23 mouse cellular contexts compared by ENCODE assay signal in the genomic region with DNA sequence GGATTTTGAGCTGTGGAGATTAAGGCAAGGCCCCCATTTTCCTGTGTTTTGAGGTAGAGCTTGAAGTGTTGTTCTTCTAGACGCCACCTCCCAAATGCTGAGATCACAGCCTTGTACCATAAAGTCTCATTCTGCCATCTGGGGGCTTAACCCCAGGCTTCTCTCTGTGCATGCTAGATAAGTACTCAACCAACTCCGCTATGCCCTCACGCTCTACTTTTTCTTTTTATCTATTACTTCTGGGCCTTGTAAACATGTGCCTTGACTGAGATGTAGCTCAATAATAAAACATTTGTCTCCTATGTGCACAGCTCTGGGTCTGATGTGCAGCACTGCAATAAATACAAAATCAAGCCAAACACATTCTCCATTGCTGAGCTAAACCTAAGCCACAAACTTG. TPM values are rescaled to one million over a fixed set of nuclear protein-coding genes. Genes with fewer than 3 reads are reported as not detected.
A peak's percentile ranks its signal among the peaks of the same experiment; 100 is the strongest.
DNase-seq lines count a peak whose midpoint lies in the region; ATAC-seq and TF ChIP-seq lines count a peak whose summit lies in the region.
"Had no signal": no experiment of that assay in that cellular context is flagged by ENCODE, and none has a peak within 500 bp of the region (broad histone marks: within the 10 kb centered on the region; RNA-seq: fewer than 3 reads in every experiment).

No protein-coding gene starts in this region.

- DNase-seq in MEL (ENCODE audit: low read depth, low spot score) = peak; percentile 86
- peak; percentile 7 for DNase-seq in c-Kit-positive CD71-positive TER-119-positive erythroid progenitor cells, embryonic 14.5 days (ENCODE audit: low spot score)
- DNase-seq in embryo, embryonic 11 days = no peak
- DNase-seq in kidney, postnatal 4 days = no peak
- no peak for DNase-seq in cerebellum, postnatal 10 days
- DNase-seq: adrenal gland, adult 2 months; adrenal gland, postnatal 25 days; cerebellum, adult 11 months; cerebellum, adult 8-10 months; cerebellum, postnatal 25 days; forebrain, postnatal 0 days; gastrocnemius, postnatal 36 days; heart, postnatal 10 days had no signal

- peak; percentile 86 to 87 for TF ChIP-seq EP300 in MEL (IDR thresholded peaks at IDR 0.05; ENCODE audit: low read depth in 1 of 2, low read length in 2 of 2)

- H3K27ac ChIP-seq in MEL (ENCODE audit: control insufficient read depth, low read depth, low read length) = no peak overlapping the region
- H3K27ac ChIP-seq in liver, embryonic 12.5 days = peak overlapping the region; percentile 45; the same call in 1 of the 2 replicates
- no peak overlapping the region for H3K27ac ChIP-seq in liver, embryonic 16.5 days (ENCODE audit: low read length)
- H3K27ac ChIP-seq in intestine, postnatal 0 days (ENCODE audit: low read depth, low read length) = no peak overlapping the region
- H3K27ac ChIP-seq: embryonic facial prominence, embryonic 10.5 days; forebrain, embryonic 13.5 days; hindbrain, embryonic 13.5 days; hindbrain, postnatal 0 days had no signal

- peaks cover 0 to 5% of the 10 kb centered on the region in 2 experiments; a peak in 1 of 4 replicates for H3K27me3 ChIP-seq in MEL (ENCODE audit: control insufficient read depth in 1 of 2, insufficient read depth in 2 of 2, low read length in 2 of 2)
- H3K27me3 ChIP-seq in liver, embryonic 12.5 days (replicated peaks) = peaks cover 4% of the 10 kb centered on the region; the same call in 1 of the 2 replicates
- H3K27me3 ChIP-seq in liver, embryonic 16.5 days (ENCODE audit: control insufficient read depth, insufficient read depth, low read depth, low read length) = no peaks in the 10 kb centered on the region
- H3K27me3 ChIP-seq in intestine, postnatal 0 days (replicated peaks; ENCODE audit: control insufficient read depth, insufficient read depth, low read length) = no peaks in the 10 kb centered on the region
- H3K27me3 ChIP-seq: forebrain, embryonic 13.5 days; hindbrain, embryonic 13.5 days had no signal

- 29% methylated on average over 3 of the region's 3 CpGs for WGBS in liver, embryonic 12.5 days (ENCODE audit: insufficient replicate concordance)
- WGBS in liver, embryonic 16.5 days (ENCODE audit: insufficient replicate concordance) = 31% methylated on average over 3 of the region's 3 CpGs
- WGBS in intestine, postnatal 0 days = 86% methylated on average over 3 of the region's 3 CpGs

- H3K4me1 ChIP-seq in MEL (ENCODE audit: control insufficient read depth in 1 of 2, insufficient read depth in 2 of 2, low read length in 2 of 2) = peaks cover 5 to 6% of the 10 kb centered on the region in 2 experiments; a peak in 3 of 4 replicates
- H3K4me1 ChIP-seq in liver, embryonic 12.5 days = peaks cover 11% of the 10 kb centered on the region
- no peaks in the 10 kb centered on the region; the same call in none of the 2 replicates for H3K4me1 ChIP-seq in liver, embryonic 16.5 days (ENCODE audit: control insufficient read depth, low read depth, low read length)
- no peaks in the 10 kb centered on the region for H3K4me1 ChIP-seq in intestine, postnatal 0 days (replicated peaks; ENCODE audit: control insufficient read depth, insufficient read depth, low read length)
- H3K4me1 ChIP-seq: embryonic facial prominence, embryonic 10.5 days; forebrain, embryonic 13.5 days; hindbrain, embryonic 13.5 days had no signal

- TF ChIP-seq CTCF in MEL (IDR thresholded peaks at IDR 0.05 in 2 of 3, conservative IDR thresholded peaks at IDR 0.05 in 1 of 3; ENCODE audit: control insufficient read depth in 1 of 3, insufficient read depth in 1 of 3, low read depth in 2 of 3, low read length in 3 of 3, poor library complexity in 1 of 3, severe bottlenecking in 1 of 3) = no peak
- no peak for TF ChIP-seq CTCF in intestine, postnatal 0 days (IDR thresholded peaks at IDR 0.05; ENCODE audit: low read depth)

- peaks cover 0 to 2% of the 10 kb centered on the region in 2 experiments; a peak in 2 of 4 replicates for H3K36me3 ChIP-seq in MEL (ENCODE audit: control insufficient read depth in 1 of 2, insufficient read depth in 2 of 2, low read length in 2 of 2)
- H3K36me3 ChIP-seq in liver, embryonic 12.5 days = no peaks in the 10 kb centered on the region
- H3K36me3 ChIP-seq in liver, embryonic 16.5 days (ENCODE audit: control insufficient read depth, insufficient read depth) = no peaks in the 10 kb centered on the region
- H3K36me3 ChIP-seq in intestine, postnatal 0 days (ENCODE audit: control insufficient read depth, insufficient read depth) = no peaks in the 10 kb centered on the region
- H3K36me3 ChIP-seq: embryonic facial prominence, embryonic 10.5 days; hindbrain, embryonic 13.5 days had no signal

- peak; percentile 4 for TF ChIP-seq RAD21 in MEL (IDR thresholded peaks at IDR 0.05; ENCODE audit: low read depth, low read length)

- H3K4me3 ChIP-seq in MEL (ENCODE audit: control insufficient read depth in 1 of 2, insufficient read depth in 1 of 2, low read depth in 2 of 2, low read length in 2 of 2) = no peak overlapping the region
- no peak overlapping the region for H3K4me3 ChIP-seq in liver, embryonic 12.5 days
- no peak overlapping the region for H3K4me3 ChIP-seq in liver, embryonic 16.5 days (ENCODE audit: low read depth, low read length)
- no peak overlapping the region for H3K4me3 ChIP-seq in intestine, postnatal 0 days (ENCODE audit: low read depth, low read length)
- H3K4me3 ChIP-seq: embryonic facial prominence, embryonic 10.5 days; forebrain, embryonic 13.5 days; hindbrain, embryonic 13.5 days had no signal

- ATAC-seq in liver, embryonic 12.5 days = peak; percentile 86
- peak; percentile 72 for ATAC-seq in liver, embryonic 16.5 days (ENCODE audit: low read depth)
- ATAC-seq in intestine, postnatal 0 days = no peak
- ATAC-seq: forebrain, embryonic 13.5 days; forebrain, postnatal 0 days; hindbrain, postnatal 0 days had no signal

- H3K4me2 ChIP-seq in liver, embryonic 12.5 days = 0 out of 2 replicates have a peak overlapping the region, but pooled peaks have one; percentile 4
- H3K4me2 ChIP-seq in liver, embryonic 16.5 days (ENCODE audit: low read depth, low read length) = no peak overlapping the region
- no peak overlapping the region for H3K4me2 ChIP-seq in intestine, postnatal 0 days (replicated peaks; ENCODE audit: low read depth)
- H3K4me2 ChIP-seq: forebrain, embryonic 13.5 days; hindbrain, embryonic 13.5 days had no signal

- H3K79me2 ChIP-seq in MEL (ENCODE audit: control insufficient read depth, insufficient read depth, low read length, poor library complexity) = no peaks in the 10 kb centered on the region

- no peak for TF ChIP-seq POLR2A in MEL (IDR thresholded peaks at IDR 0.05; ENCODE audit: control insufficient read depth in 1 of 2, insufficient read depth in 1 of 2, low read depth in 1 of 2, low read length in 2 of 2, poor library complexity in 1 of 2)

- H3K9ac ChIP-seq in MEL (ENCODE audit: control insufficient read depth, low read depth, low read length, poor library complexity, severe bottlenecking) = no peak overlapping the region
- H3K9ac ChIP-seq in liver, embryonic 12.5 days = no peak overlapping the region
- no peak overlapping the region for H3K9ac ChIP-seq in liver, embryonic 16.5 days (ENCODE audit: low read depth, low read length)
- H3K9ac ChIP-seq in intestine, postnatal 0 days (ENCODE audit: low read depth, low read length) = no peak overlapping the region
- H3K9ac ChIP-seq: forebrain, embryonic 13.5 days; forebrain, postnatal 0 days; hindbrain, embryonic 13.5 days had no signal

- H3K9me3 ChIP-seq in MEL (replicated peaks; ENCODE audit: insufficient read depth, low read length) = no peaks in the 10 kb centered on the region
- no peaks in the 10 kb centered on the region for H3K9me3 ChIP-seq in liver, embryonic 12.5 days (replicated peaks)
- no peaks in the 10 kb centered on the region for H3K9me3 ChIP-seq in liver, embryonic 16.5 days (replicated peaks; ENCODE audit: control insufficient read depth, low read length)
- no peaks in the 10 kb centered on the region for H3K9me3 ChIP-seq in intestine, postnatal 0 days (ENCODE audit: control insufficient read depth)
- H3K9me3 ChIP-seq: embryonic facial prominence, embryonic 10.5 days; forebrain, embryonic 13.5 days; hindbrain, embryonic 13.5 days had no signal

TF ChIP-seq in MEL, 35 proteins besides CTCF, POLR2A, EP300 and RAD21 (continues in another document):
- TF ChIP-seq POLR2AphosphoS2 (IDR thresholded peaks at IDR 0.05; ENCODE audit: low read length) (no peak), TBP (IDR thresholded peaks at IDR 0.05; ENCODE audit: low read depth, low read length) (no peak)

RNA-seq across cellular contexts. Expression of a gene that starts 12.2 kb away (rescaled TPM):
- 1.2 and 1.4 TPM in 2 replicates for total RNA-seq in MEL (2012; rRNA removed)
- 1 to 10 TPM in 1 of 2 experiments, not detected in 1; 2.3 TPM for polyA plus RNA-seq in MEL (2012; ENCODE audit: insufficient read depth in 1 of 2, insufficient read length in 2 of 2, low read depth in 1 of 2, low replicate concordance in 2 of 2, missing spikeins in 1 of 2)
- polyA plus RNA-seq in liver, embryonic 12.5 days (2016; fragmentation: Nextera tagmentation; extraction: Ambion mirVana) = not detected in 2 replicates
- 0.06 and 0.19 TPM in 2 replicates for polyA plus RNA-seq in liver, embryonic 16.5 days (2015; fragmentation: Nextera tagmentation; extraction: Ambion mirVana)
- not detected in 2 replicates for polyA plus RNA-seq in intestine, postnatal 0 days (2015; fragmentation: Nextera tagmentation; extraction: Ambion mirVana)
- total RNA-seq: forebrain, postnatal 0 days; gastrocnemius, adult 8-10 months; gastrocnemius, postnatal 36 days; hindbrain, postnatal 0 days had no signal
- polyA plus RNA-seq: embryonic facial prominence, embryonic 10.5 days; forebrain, embryonic 13.5 days; heart, embryonic 14.5 days; hindbrain, embryonic 13.5 days; hindbrain, postnatal 0 days had no signal

RNA-seq across cellular contexts. Expression of a gene that starts 28.7 kb away (rescaled TPM):
- 0.08 and 0.10 TPM in 2 replicates for total RNA-seq in MEL (2012; rRNA removed)
- polyA plus RNA-seq in MEL (2012; ENCODE audit: insufficient read depth in 1 of 2, insufficient read length in 2 of 2, low read depth in 1 of 2, low replicate concordance in 2 of 2, missing spikeins in 1 of 2) = under 1 TPM in 1 of 2 experiments, not detected in 1; 0.28 TPM
- polyA plus RNA-seq in liver, embryonic 12.5 days (2016; fragmentation: Nextera tagmentation; extraction: Ambion mirVana) = 0.59 and 0.94 TPM in 2 replicates
- 0.14 TPM in 1 of 2 replicates, not detected in the other for polyA plus RNA-seq in liver, embryonic 16.5 days (2015; fragmentation: Nextera tagmentation; extraction: Ambion mirVana)
- polyA plus RNA-seq in intestine, postnatal 0 days (2015; fragmentation: Nextera tagmentation; extraction: Ambion mirVana) = not detected in 2 replicates
- total RNA-seq: adrenal gland, adult 2 months; adrenal gland, postnatal 25 days; forebrain, postnatal 0 days; hematopoietic stem cell, adult 5-6 weeks had no signal
- polyA plus RNA-seq: adrenal gland, adult 2 months; forebrain, embryonic 13.5 days; hindbrain, postnatal 0 days had no signal

RNA-seq across cellular contexts. Expression of a gene that starts 32.9 kb away (rescaled TPM):
- total RNA-seq in MEL (2012; rRNA removed) = 20.1 and 23.7 TPM in 2 replicates
- 100 to 1,000 TPM in 1 of 2 experiments, 10 to 100 TPM in 1; 54.1 to 400 TPM for polyA plus RNA-seq in MEL (2012; ENCODE audit: insufficient read depth in 1 of 2, insufficient read length in 2 of 2, low read depth in 1 of 2, low replicate concordance in 2 of 2, missing spikeins in 1 of 2)
- polyA plus RNA-seq in liver, embryonic 12.5 days (2016; fragmentation: Nextera tagmentation; extraction: Ambion mirVana) = 27.7 and 30.6 TPM in 2 replicates
- polyA plus RNA-seq in liver, embryonic 16.5 days (2015; fragmentation: Nextera tagmentation; extraction: Ambion mirVana) = 14.8 and 15.3 TPM in 2 replicates
- polyA plus RNA-seq in intestine, postnatal 0 days (2015; fragmentation: Nextera tagmentation; extraction: Ambion mirVana) = 28.0 and 32.1 TPM in 2 replicates

RNA-seq across cellular contexts. Expression of a gene that starts 43.8 kb away (rescaled TPM):
- 276 and 294 TPM in 2 replicates for total RNA-seq in MEL (2012; rRNA removed)
- polyA plus RNA-seq in MEL (2012; ENCODE audit: insufficient read depth in 1 of 2, insufficient read length in 2 of 2, low read depth in 1 of 2, low replicate concordance in 2 of 2, missing spikeins in 1 of 2) = 100 to 1,000 TPM; 213 to 753 TPM
- polyA plus RNA-seq in liver, embryonic 12.5 days (2016; fragmentation: Nextera tagmentation; extraction: Ambion mirVana) = 136 and 147 TPM in 2 replicates
- polyA plus RNA-seq in liver, embryonic 16.5 days (2015; fragmentation: Nextera tagmentation; extraction: Ambion mirVana) = 38.5 and 41.9 TPM in 2 replicates
- polyA plus RNA-seq in intestine, postnatal 0 days (2015; fragmentation: Nextera tagmentation; extraction: Ambion mirVana) = 22.2 and 25.1 TPM in 2 replicates

Comparison
In these comparisons a context has a peak if more than half of its experiments do, and no peak if none do; other contexts are left out.
1. DNase-seq: peak in MEL (single experiment) and c-Kit-positive CD71-positive TER-119-positive erythroid progenitor cells, embryonic 14.5 days (single experiment); none in embryo, embryonic 11 days (single experiment), kidney, postnatal 4 days (0 of 2) and cerebellum, postnatal 10 days (0 of 2).